Mouse (Mus musculus) embryonic fibroblast, embryonic 13.5 days (primary cell): Measurements from ENCODE around the gene Gtf2f1.

Source experiments
- CTCF ChIP-seq: IDR thresholded peaks from 2 replicates; pipeline ENCODE4 v1.5.1; 2011; ENCODE audit warnings: mild to moderate bottlenecking, control low read depth, low read length, moderate library complexity, borderline replicate concordance; ENCODE audit not compliant: insufficient read depth
- POLR2A ChIP-seq: IDR thresholded peaks from 2 replicates; pipeline ENCODE4 v1.6.1; 2011; ENCODE audit warnings: low read depth, mild to moderate bottlenecking, control low read depth, low read length, moderate library complexity

DNA sequence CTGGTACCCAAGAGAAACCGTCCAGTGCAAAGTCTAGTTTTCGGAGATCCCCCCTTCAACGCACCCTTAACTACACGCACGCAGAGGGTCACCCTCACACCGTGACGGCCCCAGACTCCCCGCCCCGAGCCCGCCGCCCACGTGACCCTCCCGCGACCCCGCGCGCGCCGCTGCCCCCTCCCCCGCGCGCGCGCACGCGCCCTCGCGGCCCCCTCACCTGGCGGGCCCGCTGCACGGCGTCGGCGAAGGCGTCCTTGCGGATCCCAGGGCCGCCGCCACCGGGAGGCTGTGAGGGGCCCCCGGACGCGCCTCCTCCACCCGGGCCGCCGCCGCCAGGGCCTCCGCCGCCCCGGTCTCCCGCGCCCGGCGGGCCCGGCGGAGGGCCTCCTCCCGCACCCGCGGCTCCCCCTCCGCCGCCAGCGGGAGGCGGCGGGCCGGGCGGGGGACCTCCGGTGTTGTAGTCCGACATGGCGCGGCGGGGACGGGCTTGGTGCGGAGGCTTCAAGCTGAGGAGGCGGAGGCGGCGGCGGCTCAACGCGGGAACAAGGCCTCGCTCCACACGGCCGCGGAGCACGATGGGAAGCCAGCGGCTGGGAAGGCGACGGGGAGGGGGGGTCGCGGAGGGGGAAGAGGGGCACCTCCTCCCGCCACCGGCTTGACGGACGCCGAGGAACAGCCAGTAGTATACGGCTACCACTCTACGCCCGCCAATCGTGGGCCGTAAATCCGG is 20.0 kb upstream of the Gtf2f1 start, which contains the start of gene Khsrp:
- TF ChIP-seq POLR2A (peak; percentile 59; the same call in 1 of the 2 replicates), CTCF (no peak)
